ENCODE assay signal across 16 mouse cellular contexts in the genomic region with DNA sequence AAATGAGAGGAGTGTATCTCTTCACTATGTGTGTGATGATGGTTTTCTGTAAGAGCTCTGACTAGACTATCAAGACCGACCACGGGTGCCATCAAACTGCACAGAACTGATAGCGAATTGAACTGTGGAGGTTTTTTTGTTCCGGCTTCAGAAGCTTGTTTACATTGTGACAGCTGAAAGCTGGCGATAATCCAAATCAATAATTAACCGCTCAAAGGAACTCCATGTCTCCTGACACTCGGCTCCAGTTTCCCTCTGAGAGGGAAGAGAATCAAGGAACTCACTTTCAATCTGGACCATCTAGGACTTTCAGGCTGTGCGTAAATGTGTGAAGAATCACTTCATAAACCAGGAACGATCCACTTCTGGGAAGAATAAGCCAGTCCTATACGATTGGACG.
DNase-seq lines count a peak whose midpoint lies in the region; ATAC-seq and TF ChIP-seq lines count a peak whose summit lies in the region.
"Had no signal": no experiment of that assay in that cellular context is flagged by ENCODE, and none has a peak within 500 bp of the region (broad histone marks: within the 10 kb centered on the region; RNA-seq: fewer than 3 reads in every experiment).

No protein-coding gene starts in this region.

- no peaks in the 10 kb centered on the region for H3K4me1 ChIP-seq in hindbrain, embryonic 14.5 days (replicated peaks; ENCODE audit: control insufficient read depth, insufficient read depth, low read length)
- H3K4me1 ChIP-seq in hindbrain, embryonic 16.5 days (ENCODE audit: control insufficient read depth, insufficient read depth, low read depth, low read length) = no peaks in the 10 kb centered on the region
- no peaks in the 10 kb centered on the region for H3K4me1 ChIP-seq in lung, postnatal 0 days (ENCODE audit: insufficient read depth, low read depth, low read length)
- no peaks in the 10 kb centered on the region for H3K4me1 ChIP-seq in forebrain, embryonic 14.5 days (ENCODE audit: control insufficient read depth, insufficient read depth, low read length)
- H3K4me1 ChIP-seq in liver, embryonic 14.5 days (replicated peaks; ENCODE audit: control insufficient read depth in 2 of 2, insufficient read depth in 2 of 2, low read length in 1 of 2) = no peaks in the 10 kb centered on the region
- H3K4me1 ChIP-seq: heart, embryonic 12.5 days; limb, embryonic 13.5 days had no signal

- TF ChIP-seq CTCF in lung, postnatal 0 days (IDR thresholded peaks at IDR 0.05) = no peak
- no peak for TF ChIP-seq CTCF in liver, embryonic 14.5 days (IDR thresholded peaks at IDR 0.05; ENCODE audit: low read depth)

- H3K9ac ChIP-seq in hindbrain, embryonic 14.5 days = no peak overlapping the region
- H3K9ac ChIP-seq in hindbrain, embryonic 16.5 days (ENCODE audit: low read depth, low read length) = no peak overlapping the region
- H3K9ac ChIP-seq in lung, postnatal 0 days (replicated peaks; ENCODE audit: low read depth) = no peak overlapping the region
- H3K9ac ChIP-seq in forebrain, embryonic 14.5 days (ENCODE audit: low read length) = no peak overlapping the region
- no peak overlapping the region for H3K9ac ChIP-seq in liver, embryonic 14.5 days (replicated peaks)
- H3K9ac ChIP-seq: heart, embryonic 12.5 days; limb, embryonic 13.5 days had no signal

- no peak overlapping the region for H3K4me3 ChIP-seq in hindbrain, embryonic 14.5 days (replicated peaks; ENCODE audit: low read length)
- no peak overlapping the region for H3K4me3 ChIP-seq in hindbrain, embryonic 16.5 days (ENCODE audit: low read length)
- no peak overlapping the region for H3K4me3 ChIP-seq in lung, postnatal 0 days (ENCODE audit: low read depth, low read length)
- no peak overlapping the region for H3K4me3 ChIP-seq in forebrain, embryonic 14.5 days (ENCODE audit: low read depth, low read length)
- H3K4me3 ChIP-seq in liver, embryonic 14.5 days (ENCODE audit: insufficient read depth in 1 of 2, low read depth in 2 of 2, low read length in 2 of 2) = no peak overlapping the region
- H3K4me3 ChIP-seq: heart, embryonic 12.5 days; limb, embryonic 13.5 days had no signal

- peak; percentile 40; the same call in 1 of the 2 replicates for ATAC-seq in hindbrain, embryonic 14.5 days (ENCODE audit: low FRiP score)
- ATAC-seq in hindbrain, embryonic 16.5 days = no peak; the same call in 1 of the 2 replicates
- no peak for ATAC-seq in lung, postnatal 0 days
- peak; percentile 58; the same call in 1 of the 2 replicates for ATAC-seq in forebrain, embryonic 14.5 days
- ATAC-seq in liver, embryonic 14.5 days (ENCODE audit: insufficient read depth) = no peak

- H3K4me2 ChIP-seq in hindbrain, embryonic 14.5 days (replicated peaks) = no peak overlapping the region
- H3K4me2 ChIP-seq in hindbrain, embryonic 16.5 days (ENCODE audit: low read length) = no peak overlapping the region
- no peak overlapping the region for H3K4me2 ChIP-seq in lung, postnatal 0 days (replicated peaks; ENCODE audit: low read depth, low read length)
- no peak overlapping the region for H3K4me2 ChIP-seq in forebrain, embryonic 14.5 days (ENCODE audit: low read length)
- H3K4me2 ChIP-seq in liver, embryonic 14.5 days (ENCODE audit: low read depth) = no peak overlapping the region
- H3K4me2 ChIP-seq: heart, embryonic 12.5 days; limb, embryonic 13.5 days; midbrain, embryonic 11.5 days had no signal

- TF ChIP-seq EP300 in lung, postnatal 0 days (IDR thresholded peaks at IDR 0.05) = no peak
- TF ChIP-seq EP300 in liver, embryonic 14.5 days (IDR thresholded peaks at IDR 0.05; ENCODE audit: low read depth) = no peak

- H3K36me3 ChIP-seq in hindbrain, embryonic 14.5 days (replicated peaks; ENCODE audit: control insufficient read depth, insufficient read depth) = no peaks in the 10 kb centered on the region
- no peaks in the 10 kb centered on the region for H3K36me3 ChIP-seq in hindbrain, embryonic 16.5 days (ENCODE audit: control insufficient read depth, insufficient read depth, low read length)
- H3K36me3 ChIP-seq in lung, postnatal 0 days (ENCODE audit: insufficient read depth, low read length) = no peaks in the 10 kb centered on the region
- H3K36me3 ChIP-seq in forebrain, embryonic 14.5 days (ENCODE audit: control insufficient read depth, insufficient read depth, low read length) = no peaks in the 10 kb centered on the region
- no peaks in the 10 kb centered on the region for H3K36me3 ChIP-seq in liver, embryonic 14.5 days (replicated peaks; ENCODE audit: control insufficient read depth, insufficient read depth, low read depth)
- H3K36me3 ChIP-seq: heart, embryonic 12.5 days; limb, embryonic 13.5 days had no signal

- DNase-seq in hindbrain, embryonic 14.5 days (ENCODE audit: low spot score) = peak; percentile 57
- peak; percentile 7 for DNase-seq in lung, postnatal 0 days (ENCODE audit: low spot score)
- no peak for DNase-seq in lung, postnatal 14 days
- DNase-seq in forebrain, embryonic 14.5 days (ENCODE audit: low spot score) = peak; percentile 70
- DNase-seq in liver, embryonic 14.5 days (ENCODE audit: low read depth in 3 of 3, low spot score in 3 of 3) = peak in 2 of 3 experiments; percentile 0 to 1
- DNase-seq in right cerebral cortex, adult 2 months (ENCODE audit: low spot score in 2 of 2) = no peak
- DNase-seq in spleen, postnatal 36 days (ENCODE audit: low spot score in 2 of 2) = no peak
- DNase-seq: adrenal gland, adult 2 months; cerebellum, adult 9-11 months; embryo, embryonic 11 days; heart, postnatal 4 days; lung, postnatal 10 days had no signal

- no peaks in the 10 kb centered on the region for H3K9me3 ChIP-seq in hindbrain, embryonic 14.5 days (ENCODE audit: control insufficient read depth, low read length)
- H3K9me3 ChIP-seq in hindbrain, embryonic 16.5 days (ENCODE audit: control insufficient read depth, low read length) = no peaks in the 10 kb centered on the region
- no peaks in the 10 kb centered on the region for H3K9me3 ChIP-seq in lung, postnatal 0 days (ENCODE audit: low read length)
- H3K9me3 ChIP-seq in forebrain, embryonic 14.5 days (replicated peaks; ENCODE audit: control insufficient read depth, low read length) = no peaks in the 10 kb centered on the region
- H3K9me3 ChIP-seq in liver, embryonic 14.5 days (ENCODE audit: control insufficient read depth, low read length) = no peaks in the 10 kb centered on the region
- H3K9me3 ChIP-seq: heart, embryonic 12.5 days; limb, embryonic 13.5 days had no signal

- no peak overlapping the region for H3K27ac ChIP-seq in hindbrain, embryonic 14.5 days
- no peak overlapping the region for H3K27ac ChIP-seq in hindbrain, embryonic 16.5 days (ENCODE audit: low read depth, low read length)
- no peak overlapping the region for H3K27ac ChIP-seq in lung, postnatal 0 days (ENCODE audit: low read length)
- H3K27ac ChIP-seq in forebrain, embryonic 14.5 days (ENCODE audit: low read depth, low read length) = no peak overlapping the region
- no peak overlapping the region for H3K27ac ChIP-seq in liver, embryonic 14.5 days
- H3K27ac ChIP-seq: limb, embryonic 13.5 days had no signal

- WGBS in hindbrain, embryonic 14.5 days = 54% methylated on average over 11 of the region's 11 CpGs
- 44% methylated on average over 11 of the region's 11 CpGs for WGBS in hindbrain, embryonic 16.5 days
- 24% methylated on average over 11 of the region's 11 CpGs for WGBS in lung, postnatal 0 days
- WGBS in forebrain, embryonic 14.5 days = 37% methylated on average over 11 of the region's 11 CpGs
- 59% methylated on average over 11 of the region's 11 CpGs for WGBS in liver, embryonic 14.5 days (ENCODE audit: insufficient replicate concordance)

- H3K27me3 ChIP-seq in hindbrain, embryonic 14.5 days (ENCODE audit: control insufficient read depth, insufficient read depth, low read length) = no peaks in the 10 kb centered on the region
- no peaks in the 10 kb centered on the region for H3K27me3 ChIP-seq in hindbrain, embryonic 16.5 days (replicated peaks; ENCODE audit: control insufficient read depth, insufficient read depth, low read length)
- no peaks in the 10 kb centered on the region for H3K27me3 ChIP-seq in lung, postnatal 0 days (replicated peaks; ENCODE audit: insufficient read depth, low read length)
- no peaks in the 10 kb centered on the region for H3K27me3 ChIP-seq in forebrain, embryonic 14.5 days (replicated peaks; ENCODE audit: control insufficient read depth, insufficient read depth, low read length)
- no peaks in the 10 kb centered on the region for H3K27me3 ChIP-seq in liver, embryonic 14.5 days (ENCODE audit: control insufficient read depth, insufficient read depth, low read length)
- H3K27me3 ChIP-seq: heart, embryonic 12.5 days; limb, embryonic 13.5 days had no signal

Comparison
In these comparisons a context has a peak if more than half of its experiments do, and no peak if none do; other contexts are left out.
1. ATAC-seq: peak in hindbrain, embryonic 14.5 days (single experiment) and forebrain, embryonic 14.5 days (single experiment); none in hindbrain, embryonic 16.5 days (single experiment), lung, postnatal 0 days (single experiment) and liver, embryonic 14.5 days (single experiment).
2. DNase-seq: peak in hindbrain, embryonic 14.5 days (single experiment), lung, postnatal 0 days (single experiment), forebrain, embryonic 14.5 days (single experiment) and liver, embryonic 14.5 days (2 of 3); none in lung, postnatal 14 days (single experiment), right cerebral cortex, adult 2 months (0 of 2) and spleen, postnatal 36 days (0 of 2).